Mouse (Mus musculus) olfactory bulb, adult 2 months (tissue): ENCODE measurements around the gene Tubgcp2. TPM values are rescaled to one million over a fixed set of nuclear protein-coding genes. Genes with fewer than 3 reads are reported as not detected.

Experiments used
- H3K27ac ChIP-seq: fragments of 200-500 bp; 2 replicates; pipeline ENCODE4 v1.5.1; 2012; ENCODE audit warnings: low read depth, low read length; ENCODE audit not compliant: insufficient read depth
- H3K4me1 ChIP-seq: fragments of 200-500 bp; 2 replicates; pipeline ENCODE4 v1.6.1; 2012; ENCODE audit warnings: low read length; ENCODE audit not compliant: control insufficient read depth, insufficient read depth
- H3K4me3 ChIP-seq: fragments of 200-500 bp; 2 replicates; pipeline ENCODE4 v1.5.1; 2012; ENCODE audit warnings: mild to moderate bottlenecking, low read depth, low read length, moderate library complexity; ENCODE audit not compliant: insufficient read depth
- CTCF ChIP-seq: fragments of 200-500 bp; IDR thresholded peaks from 2 replicates; pipeline ENCODE4 v1.5.1; 2012; ENCODE audit warnings: low read depth, mild to moderate bottlenecking, low read length, moderate library complexity; ENCODE audit not compliant: insufficient read depth
- POLR2A ChIP-seq: fragments of 200-500 bp; IDR thresholded peaks from 2 replicates; pipeline ENCODE4 v1.6.1; 2012; ENCODE audit warnings: mild to moderate bottlenecking, low read depth, low read length, moderate library complexity; ENCODE audit not compliant: insufficient read depth
- WGBS: fragments of 180-500 bp; shearing (Covaris S2); methylation state at CpG from one replicate; pipeline ENCODE4 v1.1.7; 2018; 5-methylcytosine and 5-hydroxymethylcytosine counted together
- polyA plus RNA-seq: library from polyadenylated mRNA; stranded (reverse); fragments of >200 nt; gene quantifications from 2 replicates; pipeline ENCODE4 v1.2.4, GENCODE M21; 2012; ENCODE audit warnings: low replicate concordance; ENCODE audit not compliant: missing spikeins, insufficient read depth, insufficient read length

Tubgcp2 gene
- polyA plus RNA-seq, 1 experiment, result not detected

GRCm38 (mm10) chr7:139993532-139993931 lies 42.9 kb downstream of the Tubgcp2 start:
- WGBS, result 94% methylated on average over 6 of the region's 6 CpGs
- no peak for TF ChIP-seq POLR2A
- no peak for TF ChIP-seq CTCF
- Histone ChIP-seq H3K4me3 (no peak overlapping the region), H3K4me1 (no peaks in the 10 kb centered on the region), H3K27ac (no peak overlapping the region)

DNA sequence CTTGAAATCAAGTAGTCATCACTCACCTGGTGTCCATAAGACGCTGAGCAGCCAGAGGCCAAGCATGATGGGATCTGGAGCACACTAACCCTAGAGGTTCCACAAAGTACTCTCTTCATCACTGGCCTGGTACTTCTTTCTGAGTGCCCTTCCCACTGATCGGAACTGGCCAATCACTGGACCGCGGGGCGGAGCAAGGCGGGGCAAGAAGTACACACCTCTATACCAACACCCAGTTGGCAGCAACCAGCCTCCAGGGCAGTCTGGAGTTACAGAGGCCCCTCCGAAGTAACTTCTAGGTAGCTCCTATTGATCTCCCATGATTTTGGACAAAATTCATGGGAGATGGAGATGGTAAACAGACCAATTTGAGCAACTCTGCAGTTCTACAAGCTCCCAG lies 44.1 kb downstream of the Tubgcp2 start, which contains the start of gene Adam8:
Adam8 (minus strand) TSS at position 157 of the 400 bp plus-strand sequence.
- no peak within 1 kb of the TSS for H3K27ac ChIP-seq
- 38% methylated on average over 7 of the region's 7 CpGs for WGBS
- no peaks in the 10 kb centered on the region for H3K4me1 ChIP-seq
- H3K4me3 ChIP-seq, result no peak within 1 kb of the TSS
- no peak for TF ChIP-seq POLR2A
- TF ChIP-seq CTCF, result no peak

GRCm38 (mm10) chr7:139990864-139991394 lies 45.5 kb downstream of the Tubgcp2 start:
- Histone ChIP-seq H3K4me1 (no peaks in the 10 kb centered on the region), H3K4me3 (no peak overlapping the region), H3K27ac (no peak overlapping the region)
- WGBS, result 67% methylated on average over 8 of the region's 8 CpGs
- no peak for TF ChIP-seq CTCF

- TF ChIP-seq CTCF (no peak), POLR2A (no peak)
- WGBS, result 88% methylated on average over 9 of the region's 9 CpGs
- no peak overlapping the region for H3K27ac ChIP-seq
- H3K4me3 ChIP-seq, result no peak overlapping the region
- H3K4me1 ChIP-seq, result no peaks in the 10 kb centered on the region
Observed at GRCm38 (mm10) chr7:139988272-139988671, 48.2 kb downstream of the Tubgcp2 start.

DNA sequence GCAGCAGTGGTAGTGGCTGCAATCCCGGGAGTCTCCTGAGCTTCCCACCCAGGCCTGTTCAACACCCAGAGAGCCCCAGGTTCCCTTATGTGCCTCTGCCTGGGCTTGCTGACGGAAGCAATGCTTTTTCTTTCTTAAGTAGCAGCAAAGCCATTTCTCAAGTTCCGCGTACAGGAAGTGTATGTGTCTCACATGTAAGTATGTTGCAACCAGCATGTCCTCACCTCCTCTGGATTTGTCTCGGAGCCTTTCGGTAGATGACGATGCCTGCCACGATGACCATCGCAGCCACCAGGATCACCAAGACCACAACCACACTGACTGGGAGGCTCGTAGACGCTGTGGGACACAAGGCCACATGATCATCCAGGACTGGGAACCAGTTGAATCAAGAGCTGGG lies 52.0 kb downstream of the Tubgcp2 start:
- H3K27ac ChIP-seq, result no peak overlapping the region
- no peaks in the 10 kb centered on the region for H3K4me1 ChIP-seq
- TF ChIP-seq CTCF, result no peak
- TF ChIP-seq POLR2A, result no peak
- 95% methylated on average over 11 of the region's 11 CpGs for WGBS
- H3K4me3 ChIP-seq, result no peak overlapping the region

- TF ChIP-seq CTCF (no peak), POLR2A (no peak)
- Histone ChIP-seq H3K27ac (no peak overlapping the region), H3K4me1 (peaks cover 11% of the 10 kb centered on the region), H3K4me3 (no peak overlapping the region)
- WGBS, result 90% methylated on average over 11 of the region's 11 CpGs
Observed at GRCm38 (mm10) chr7:139982058-139982457, 54.4 kb downstream of the Tubgcp2 start.

DNA sequence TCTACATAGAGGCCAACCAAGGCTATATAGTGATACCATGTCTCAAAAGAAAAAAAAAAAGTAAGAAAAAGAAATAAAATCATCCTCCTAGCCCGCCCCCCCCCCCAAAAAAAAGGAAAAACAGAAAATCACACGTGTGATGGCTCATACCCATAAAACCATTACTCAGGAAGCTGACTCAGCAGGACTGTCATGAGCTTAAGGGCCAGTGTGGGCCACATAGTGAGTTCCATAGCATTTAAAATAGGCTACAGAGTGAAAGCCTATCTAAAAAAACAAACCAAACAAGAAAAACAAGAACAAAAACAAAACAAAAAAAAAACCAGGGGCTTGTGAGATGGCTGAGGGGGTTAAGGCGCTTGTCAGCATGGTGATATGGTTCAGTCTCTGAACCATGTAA lies 55.7 kb downstream of the Tubgcp2 start:
- WGBS, result 75% methylated on average over 3 of the region's 3 CpGs

DNA sequence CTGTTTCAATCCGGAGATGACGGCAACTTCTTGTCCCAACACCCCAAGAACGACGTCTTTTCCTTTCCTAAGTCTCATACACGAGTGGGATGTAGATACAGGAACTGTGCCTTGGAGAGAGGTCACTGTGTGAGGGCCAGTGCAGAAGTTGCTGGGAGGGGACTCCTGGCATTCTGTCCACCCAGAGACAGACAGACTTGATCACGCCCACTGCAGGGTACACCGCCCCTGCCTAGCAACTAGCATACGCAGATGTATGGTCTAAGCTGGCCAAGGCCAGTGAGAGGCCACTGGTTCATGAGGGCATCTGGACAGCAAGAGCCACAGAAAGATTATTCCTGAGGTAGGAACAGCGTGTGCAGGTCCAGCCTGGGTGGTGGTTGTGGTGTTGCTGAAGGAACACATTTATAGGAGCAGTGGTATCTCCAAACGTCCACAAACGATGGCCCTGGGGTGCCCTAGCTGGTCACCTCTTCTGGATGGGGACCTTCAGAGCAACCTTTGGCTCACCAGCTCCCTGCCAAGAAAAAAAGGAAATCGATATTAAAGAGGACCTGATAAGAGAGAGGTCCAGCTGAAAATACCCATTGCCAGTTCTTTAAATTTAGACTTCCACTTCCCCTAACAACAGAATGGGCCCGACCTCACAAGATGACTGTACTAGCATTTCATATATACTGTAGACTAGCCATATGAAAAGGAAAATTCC lies 57.3 kb downstream of the Tubgcp2 start:
- Histone ChIP-seq H3K27ac (no peak overlapping the region), H3K4me1 (peaks cover 11% of the 10 kb centered on the region), H3K4me3 (peak overlapping the region; percentile 23)
- TF ChIP-seq CTCF, result no peak
- TF ChIP-seq POLR2A, result no peak
- 29% methylated on average over 13 of the region's 13 CpGs for WGBS

More for the DNA sequence above, 55.7 kb downstream of the Tubgcp2 start:
- TF ChIP-seq POLR2A (no peak), CTCF (no peak)
- Histone ChIP-seq H3K27ac (no peak overlapping the region), H3K4me1 (peaks cover 11% of the 10 kb centered on the region), H3K4me3 (no peak overlapping the region)

- WGBS, result 5% methylated on average over 32 of the region's 32 CpGs
- Histone ChIP-seq H3K4me3 (peak within 1 kb of the TSS; percentile 46), H3K4me1 (peaks cover 14% of the 10 kb centered on the region), H3K27ac (no peak within 1 kb of the TSS)
- no peak for TF ChIP-seq POLR2A
- no peak for TF ChIP-seq CTCF
Observed at GRCm38 (mm10) chr7:139978278-139978892, 58.1 kb downstream of the Tubgcp2 start, which contains the start of gene 6430531B16Rik. 6430531B16Rik (minus strand) TSS chr7:139978755.
